Mouse (Mus musculus): Measurements from ENCODE around the gene Nmt1.

Nmt1 gene

GRCm38 (mm10) chr11:103028176-103028891 is at the start of gene Nmt1, which contains the start of gene Dcakd:
Gene Nmt1, plus strand, starts transcription at chr11:103028190.
Gene Dcakd, minus strand, starts transcription at chr11:103028333.
- peak; percentile 96 for DNase-seq (ENCODE audit: extremely low spot score, low spot score)

DNA sequence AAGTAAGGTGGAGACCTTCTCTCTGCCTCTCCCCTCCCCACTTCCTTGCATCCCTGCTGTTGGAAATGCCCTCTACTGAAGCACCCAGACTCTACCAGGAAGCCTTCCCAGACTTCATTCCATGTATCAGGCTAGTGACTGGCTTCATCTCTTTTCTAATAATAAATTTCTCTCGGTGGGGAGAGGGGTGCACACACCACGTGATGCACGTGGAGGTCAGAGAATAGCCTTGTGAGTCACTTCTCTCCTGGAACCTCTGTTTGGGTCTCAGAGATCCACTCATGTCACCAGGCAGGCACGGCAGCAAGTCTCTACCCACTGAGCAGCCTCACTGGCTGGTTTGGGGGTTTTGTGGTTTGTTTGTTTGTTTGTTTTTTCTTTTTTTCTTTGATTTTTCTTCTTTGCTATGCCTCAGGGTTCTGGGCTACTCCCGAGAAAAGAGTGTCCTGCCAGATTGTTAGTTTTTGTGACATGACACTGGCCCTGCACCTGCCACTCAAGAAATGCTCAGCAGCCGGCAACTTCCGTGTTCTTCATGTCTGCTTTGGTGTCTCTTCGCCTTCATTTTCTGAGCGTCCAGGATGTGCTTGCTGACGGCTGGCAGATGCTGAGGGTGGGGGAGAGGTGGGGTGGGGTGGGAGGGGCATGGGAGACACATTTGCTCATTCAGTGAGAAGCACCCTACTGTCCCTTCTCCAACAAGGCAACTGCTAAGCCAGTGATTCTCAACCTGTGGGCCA is 46.7 kb upstream of the Nmt1 start:
- no peak for DNase-seq (ENCODE audit: extremely low spot score, low spot score)

DNA sequence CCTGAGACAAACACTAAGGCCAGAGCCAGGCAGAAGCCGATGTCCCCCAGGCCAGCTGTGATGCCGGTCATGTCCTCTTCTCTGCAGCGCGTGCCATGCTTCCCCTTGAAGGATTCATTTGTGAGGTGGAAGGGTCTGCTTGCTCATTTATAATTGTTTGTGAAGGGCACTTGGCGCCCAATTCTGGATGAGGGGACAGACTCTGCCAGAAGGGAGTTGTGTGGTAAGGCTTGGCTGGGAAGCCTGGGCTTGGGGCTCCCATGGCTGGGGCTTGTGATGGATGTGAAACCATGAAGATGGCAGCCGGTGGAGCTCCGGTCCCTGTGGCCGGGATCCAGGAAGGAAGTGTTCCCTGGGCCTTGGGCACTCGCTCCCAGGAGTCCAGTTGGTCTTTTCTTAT is 43.9 kb upstream of the Nmt1 start:
- no peak for DNase-seq (ENCODE audit: extremely low spot score, low spot score)

DNA sequence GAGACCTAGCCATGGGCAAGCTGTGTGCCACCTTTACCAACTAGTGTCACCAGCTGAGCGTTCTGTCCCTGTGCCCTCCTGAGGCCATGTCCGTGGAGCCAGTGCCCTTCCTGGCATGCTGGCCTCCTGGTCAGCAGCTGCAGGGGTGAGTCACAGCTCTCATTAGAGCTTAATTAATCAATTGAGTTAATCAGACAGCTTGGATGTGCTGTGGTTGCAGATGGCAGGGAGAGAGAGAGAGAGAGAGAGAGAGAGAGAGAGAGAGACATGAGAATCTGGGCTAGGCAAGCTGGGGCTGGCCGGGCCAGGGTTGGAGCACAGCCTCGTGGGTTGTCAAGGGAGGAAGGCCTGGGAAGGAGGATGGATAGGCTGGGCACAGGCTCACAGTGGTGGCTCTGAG is 43.4 kb upstream of the Nmt1 start:
- DNase-seq (ENCODE audit: extremely low spot score, low spot score), result no peak

GRCm38 (mm10) chr11:102985160-102985559 is 42.8 kb upstream of the Nmt1 start:
- no peak for DNase-seq (ENCODE audit: extremely low spot score, low spot score)

GRCm38 (mm10) chr11:102989641-102990151 is 38.3 kb upstream of the Nmt1 start:
- DNase-seq (ENCODE audit: extremely low spot score, low spot score), result peak; percentile 42

DNA sequence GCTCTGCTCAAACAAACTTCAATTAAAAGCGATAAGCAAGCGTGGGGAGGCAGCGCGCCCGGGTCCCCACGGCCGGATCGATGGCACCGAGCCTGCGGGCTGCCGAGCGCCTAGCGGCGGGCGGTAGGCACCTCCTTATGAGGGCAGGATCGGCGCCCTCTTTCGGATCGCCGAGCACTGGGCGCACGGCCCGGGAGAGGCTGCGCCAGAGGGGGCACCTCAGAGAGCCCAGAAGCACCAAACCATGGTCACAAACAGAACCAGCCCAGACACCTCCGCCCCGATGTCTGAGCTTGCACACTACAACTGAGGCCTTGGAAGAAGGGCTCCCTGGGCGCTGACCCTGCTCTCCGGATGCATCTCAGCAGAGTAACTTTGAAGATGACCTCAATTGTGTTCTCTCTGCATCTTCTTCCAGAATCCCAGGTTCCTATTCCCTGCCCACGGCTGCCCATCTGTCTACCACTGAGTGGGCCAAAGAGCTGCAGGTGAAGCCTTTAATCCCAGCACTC is 37.8 kb upstream of the Nmt1 start:
- peak; percentile 50 for DNase-seq (ENCODE audit: extremely low spot score, low spot score)

- peak; percentile 47 for DNase-seq (ENCODE audit: extremely low spot score, low spot score)
Observed at GRCm38 (mm10) chr11:102991681-102992080, 36.3 kb upstream of the Nmt1 start.

GRCm38 (mm10) chr11:102992940-102993339 is 35.0 kb upstream of the Nmt1 start:
- peak; percentile 82 for DNase-seq (ENCODE audit: extremely low spot score, low spot score)

- DNase-seq (ENCODE audit: extremely low spot score, low spot score), result peak; percentile 40
Observed at GRCm38 (mm10) chr11:102993420-102994029, 34.5 kb upstream of the Nmt1 start.

- no peak for DNase-seq (ENCODE audit: extremely low spot score, low spot score)
Observed at GRCm38 (mm10) chr11:102994952-102995351, 33.0 kb upstream of the Nmt1 start.

- DNase-seq (ENCODE audit: extremely low spot score, low spot score), result no peak
Observed at GRCm38 (mm10) chr11:102996385-102996784, 31.6 kb upstream of the Nmt1 start.

DNA sequence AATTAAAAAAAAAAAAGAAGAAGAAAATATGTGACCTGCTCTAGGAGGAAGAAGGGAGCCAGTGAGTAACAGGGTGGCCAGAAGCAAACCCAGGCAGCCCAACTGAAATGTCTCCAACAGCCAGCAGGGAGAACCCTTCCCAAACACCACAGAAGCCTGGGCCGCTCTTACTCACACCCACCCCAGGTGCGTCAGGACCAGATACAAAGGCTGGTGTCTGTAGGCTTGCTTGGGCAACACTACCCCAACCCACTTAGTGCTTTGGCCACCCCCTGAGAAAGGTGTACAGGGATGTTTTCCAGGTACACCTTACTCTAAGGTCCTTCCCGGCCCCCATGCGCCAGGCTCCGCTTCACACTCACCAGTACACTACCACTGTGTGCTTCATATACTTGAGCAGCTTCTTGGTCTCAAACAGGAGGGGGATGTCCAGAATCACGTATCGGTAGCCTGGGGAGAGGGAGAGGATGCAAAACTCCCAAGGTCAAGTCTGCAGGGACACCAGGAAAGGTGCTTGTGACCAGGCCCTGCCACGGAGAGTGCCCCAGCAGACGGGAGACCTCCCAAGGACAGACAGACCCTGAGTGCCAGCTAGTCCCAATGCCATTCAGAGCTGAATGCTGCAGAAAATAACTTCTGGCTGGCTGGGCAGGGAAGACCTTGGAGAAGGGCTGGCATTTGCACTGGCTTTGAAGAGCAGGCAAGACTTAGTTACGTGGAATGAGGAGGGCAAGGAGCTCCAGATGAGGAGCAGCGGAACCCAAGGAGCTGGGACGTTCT is 30.8 kb upstream of the Nmt1 start:
- no peak for DNase-seq (ENCODE audit: extremely low spot score, low spot score)

- no peak for DNase-seq (ENCODE audit: extremely low spot score, low spot score)
Observed at GRCm38 (mm10) chr11:102998254-102998576, 29.8 kb upstream of the Nmt1 start.

- no peak for DNase-seq (ENCODE audit: extremely low spot score, low spot score)
Observed at GRCm38 (mm10) chr11:102998577-102999316, 29.2 kb upstream of the Nmt1 start.

GRCm38 (mm10) chr11:102999317-102999970 is 28.5 kb upstream of the Nmt1 start:
- no peak for DNase-seq (ENCODE audit: extremely low spot score, low spot score)

DNA sequence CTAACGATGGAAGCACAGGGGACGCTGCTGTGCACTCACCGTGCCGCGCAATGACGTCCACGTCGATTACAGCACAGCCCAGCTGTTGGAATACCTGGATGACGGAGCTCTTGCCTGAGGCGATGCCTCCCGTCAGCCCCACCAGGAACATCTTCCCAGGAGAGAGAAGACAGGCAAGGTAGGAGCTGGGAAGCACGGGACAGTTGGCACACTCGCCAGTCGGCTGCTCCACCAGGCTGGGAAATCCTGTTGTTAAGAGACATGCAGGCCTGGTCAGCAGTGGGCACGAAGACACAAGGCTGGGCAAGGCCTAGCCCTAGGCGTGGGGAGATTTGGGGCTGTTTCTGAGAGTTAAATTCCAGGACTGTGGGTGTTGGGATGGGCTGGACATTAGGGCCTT is 27.9 kb upstream of the Nmt1 start:
- DNase-seq (ENCODE audit: extremely low spot score, low spot score), result no peak

- no peak for DNase-seq (ENCODE audit: extremely low spot score, low spot score)
Observed at GRCm38 (mm10) chr11:103001063-103001462, 26.9 kb upstream of the Nmt1 start.

DNA sequence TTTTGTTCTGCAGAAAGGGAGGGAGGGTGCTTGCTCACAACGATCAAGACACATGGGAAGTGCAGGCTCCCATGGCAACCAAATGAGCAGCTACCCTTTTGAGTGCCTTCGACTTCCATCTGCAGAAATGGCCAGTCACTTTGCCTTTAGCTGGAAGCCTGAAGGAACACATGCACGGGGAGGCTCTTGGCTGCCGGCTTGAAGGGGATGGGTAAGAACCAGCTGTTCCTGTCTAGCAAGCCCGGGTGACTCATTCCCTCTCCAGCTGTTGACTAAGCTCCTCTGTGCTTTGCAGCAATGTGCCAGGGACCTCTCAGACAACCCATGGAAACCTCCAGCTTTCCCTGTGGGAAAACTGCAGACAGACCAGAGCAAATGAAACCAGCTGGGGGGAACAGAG is 24.8 kb upstream of the Nmt1 start:
- DNase-seq (ENCODE audit: extremely low spot score, low spot score), result no peak

DNA sequence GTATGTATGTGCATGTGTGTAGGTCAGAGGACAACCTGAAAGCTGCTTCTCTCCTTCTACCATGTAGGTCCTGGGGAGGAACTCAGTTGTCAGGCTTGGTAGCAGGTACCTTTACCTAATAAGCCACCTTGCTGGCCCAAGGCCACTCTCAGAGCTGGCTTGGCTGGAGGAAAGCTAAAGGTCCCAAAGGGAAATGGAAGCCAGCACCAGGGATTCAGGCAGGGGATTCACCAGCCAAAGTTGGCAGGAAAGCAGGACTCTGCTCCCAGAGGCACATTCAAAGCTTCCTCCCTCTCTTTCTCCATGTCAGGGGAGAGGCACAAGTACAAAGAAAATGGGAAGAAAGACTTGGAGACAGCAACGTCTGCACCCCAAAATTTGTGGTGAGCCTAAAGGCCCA is 23.1 kb upstream of the Nmt1 start:
- DNase-seq (ENCODE audit: extremely low spot score, low spot score), result no peak
